ENCODE assay signal across 8 mouse cellular contexts in genomic region chr4:97582796-97583430, GRCm38 (mm10).
DNase-seq lines count a peak whose midpoint lies in the region; ATAC-seq and TF ChIP-seq lines count a peak whose summit lies in the region.

No protein-coding gene starts in this region.

- H3K4me1 ChIP-seq in neural tube, embryonic 11.5 days (ENCODE audit: control insufficient read depth, insufficient read depth, low read length) = no peaks in the 10 kb centered on the region
- peaks cover 48% of the 10 kb centered on the region for H3K4me1 ChIP-seq in limb, embryonic 12.5 days (replicated peaks)
- H3K4me1 ChIP-seq in liver, postnatal 0 days (ENCODE audit: insufficient read depth) = no peaks in the 10 kb centered on the region

- peak overlapping the region; percentile 32 for H3K4me2 ChIP-seq in neural tube, embryonic 11.5 days (ENCODE audit: low read depth)
- peak overlapping the region; percentile 48 for H3K4me2 ChIP-seq in limb, embryonic 12.5 days
- no peak overlapping the region for H3K4me2 ChIP-seq in liver, postnatal 0 days (ENCODE audit: low read depth, low read length)

- no peak for TF ChIP-seq EP300 in liver, postnatal 0 days (IDR thresholded peaks at IDR 0.05; ENCODE audit: low read depth)

- no peak for TF ChIP-seq CTCF in liver, postnatal 0 days (IDR thresholded peaks at IDR 0.05; ENCODE audit: low read depth)

- H3K9ac ChIP-seq in neural tube, embryonic 11.5 days (ENCODE audit: low read length) = no peak overlapping the region
- no peak overlapping the region for H3K9ac ChIP-seq in limb, embryonic 12.5 days (replicated peaks)
- no peak overlapping the region for H3K9ac ChIP-seq in liver, postnatal 0 days (replicated peaks)

- no peaks in the 10 kb centered on the region for H3K9me3 ChIP-seq in neural tube, embryonic 11.5 days (ENCODE audit: control insufficient read depth, low read length)
- H3K9me3 ChIP-seq in limb, embryonic 12.5 days = no peaks in the 10 kb centered on the region
- no peaks in the 10 kb centered on the region for H3K9me3 ChIP-seq in liver, postnatal 0 days (ENCODE audit: low read length)

- DNase-seq in embryo, embryonic 10.5 days (ENCODE audit: low spot score) = peak; percentile 46
- DNase-seq in embryo, embryonic 11 days = no peak
- peak; percentile 26 for DNase-seq in neural tube, embryonic 11.5 days (ENCODE audit: low spot score)
- no peak for DNase-seq in neural tube, embryonic 10.5 days (ENCODE audit: extremely low spot score, low spot score)
- no peak for DNase-seq in liver, postnatal 0 days
- no peak for DNase-seq in B cell, adult 2 months
- no peak for DNase-seq in spleen, adult 12 weeks (ENCODE audit: low spot score)

- no peak for ATAC-seq in neural tube, embryonic 11.5 days (ENCODE audit: insufficient read depth, low FRiP score, low TSS enrichment)
- ATAC-seq in limb, embryonic 12.5 days (ENCODE audit: insufficient number of reproducible peaks, insufficient read depth, low FRiP score, low TSS enrichment, low read depth) = no peak
- ATAC-seq in liver, postnatal 0 days = no peak

- no peaks in the 10 kb centered on the region for H3K27me3 ChIP-seq in neural tube, embryonic 11.5 days (ENCODE audit: control insufficient read depth, insufficient read depth, low read length)
- H3K27me3 ChIP-seq in limb, embryonic 12.5 days = 0 out of 2 replicates have a peak, but pooled peaks cover 5% of the 10 kb centered on the region
- no peaks in the 10 kb centered on the region for H3K27me3 ChIP-seq in liver, postnatal 0 days (ENCODE audit: insufficient read depth, low read length)

- H3K27ac ChIP-seq in neural tube, embryonic 11.5 days (ENCODE audit: low read depth, low read length) = peak overlapping the region; percentile 49; the same call in 1 of the 2 replicates
- H3K27ac ChIP-seq in limb, embryonic 12.5 days = peak overlapping the region; percentile 60; the same call in 1 of the 2 replicates
- H3K27ac ChIP-seq in liver, postnatal 0 days (ENCODE audit: low read depth) = no peak overlapping the region

- WGBS in neural tube, embryonic 11.5 days = 47% methylated on average over 15 of the region's 15 CpGs
- 48% methylated on average over 15 of the region's 15 CpGs for WGBS in limb, embryonic 12.5 days
- 77% methylated on average over 15 of the region's 15 CpGs for WGBS in liver, postnatal 0 days (ENCODE audit: insufficient replicate concordance)

- H3K36me3 ChIP-seq in neural tube, embryonic 11.5 days (ENCODE audit: control insufficient read depth, insufficient read depth, low read length) = no peaks in the 10 kb centered on the region
- no peaks in the 10 kb centered on the region for H3K36me3 ChIP-seq in limb, embryonic 12.5 days
- no peaks in the 10 kb centered on the region for H3K36me3 ChIP-seq in liver, postnatal 0 days (replicated peaks; ENCODE audit: insufficient read depth, low read length)

- H3K4me3 ChIP-seq in neural tube, embryonic 11.5 days (ENCODE audit: low read depth, low read length) = 0 out of 2 replicates have a peak overlapping the region, but pooled peaks have one; percentile 10
- 0 out of 2 replicates have a peak overlapping the region, but pooled peaks have one; percentile 16 for H3K4me3 ChIP-seq in limb, embryonic 12.5 days (replicated peaks)
- H3K4me3 ChIP-seq in liver, postnatal 0 days (ENCODE audit: low read depth, low read length) = no peak overlapping the region

Comparison
In these comparisons a context has a peak if more than half of its experiments do, and no peak if none do; other contexts are left out.
1. DNase-seq: peak in embryo, embryonic 10.5 days (single experiment) and neural tube, embryonic 11.5 days (single experiment); none in embryo, embryonic 11 days (single experiment), neural tube, embryonic 10.5 days (single experiment), liver, postnatal 0 days (single experiment), B cell, adult 2 months (0 of 2) and spleen, adult 12 weeks (single experiment).